Mouse (Mus musculus): ENCODE results near the gene Ablim1.

GRCm38 (mm10) chr19:57079606-57079981 lies 235.1 kb downstream of the Ablim1 start:
- TF ChIP-seq CTCF (IDR thresholded peaks at IDR 0.05; ENCODE audit: low read depth) (no peak), EP300 (optimal IDR thresholded peaks at IDR 0.05) (no peak)

Data from stomach, postnatal 0 days (tissue).